Mouse (Mus musculus): Measurements from ENCODE around the gene Senp3. TPM values are rescaled to one million over a fixed set of nuclear protein-coding genes. Genes with fewer than 3 reads are reported as not detected.

Senp3 gene
- polyA plus RNA-seq, 1 experiment from 2014 or later: 62.1 TPM

GRCm38 (mm10) chr11:69685526-69686148, 3.8 kb upstream of the Senp3 start, which contains the start of gene Tnfsf13:
TSS of gene Tnfsf13 (minus strand) at chr11:69685784.
- 68% methylated on average over 10 of the region's 10 CpGs for WGBS
- no peaks in the 10 kb centered on the region for H3K27me3 ChIP-seq (replicated peaks)
- H3K4me3 ChIP-seq (replicated peaks): no peak within 1 kb of the TSS
- H3K9ac ChIP-seq: peak within 1 kb of the TSS; percentile 32; the same call in 1 of the 2 replicates
- peaks cover 22% of the 10 kb centered on the region for H3K4me1 ChIP-seq (replicated peaks)
- H3K27ac ChIP-seq: peak within 1 kb of the TSS; percentile 51
- H3K4me2 ChIP-seq (replicated peaks): 0 out of 2 replicates have a peak within 1 kb of the TSS, but pooled peaks have one; percentile 19
- no peak for ATAC-seq
- no peaks in the 10 kb centered on the region for H3K9me3 ChIP-seq
- H3K36me3 ChIP-seq: no peaks in the 10 kb centered on the region

- H3K4me1 ChIP-seq (replicated peaks): peaks cover 29% of the 10 kb centered on the region
- 87% methylated on average over 6 of the region's 6 CpGs for WGBS
- H3K4me3 ChIP-seq (replicated peaks): no peak overlapping the region
- H3K9me3 ChIP-seq: no peaks in the 10 kb centered on the region
- ATAC-seq: no peak
- H3K27ac ChIP-seq: no peak overlapping the region
- no peaks in the 10 kb centered on the region for H3K36me3 ChIP-seq
- no peak overlapping the region; the same call in 1 of the 2 replicates for H3K9ac ChIP-seq
- no peak overlapping the region for H3K4me2 ChIP-seq (replicated peaks)
- no peaks in the 10 kb centered on the region for H3K27me3 ChIP-seq (replicated peaks)
Observed at GRCm38 (mm10) chr11:69684936-69685335, 3.1 kb upstream of the Senp3 start.

GRCm38 (mm10) chr11:69684128-69684745, 2.4 kb upstream of the Senp3 start:
- Histone ChIP-seq H3K27ac (peak overlapping the region; percentile 56; the same call in 1 of the 2 replicates), H3K9ac (no peak overlapping the region), H3K4me1 (replicated peaks) (peaks cover 29% of the 10 kb centered on the region), H3K27me3 (replicated peaks) (no peaks in the 10 kb centered on the region), H3K9me3 (no peaks in the 10 kb centered on the region), H3K4me3 (replicated peaks) (no peak overlapping the region), H3K36me3 (no peaks in the 10 kb centered on the region), H3K4me2 (replicated peaks) (no peak overlapping the region)
- WGBS: 77% methylated on average over 12 of the region's 12 CpGs
- peak; percentile 21; the same call in 1 of the 2 replicates for ATAC-seq

- Histone ChIP-seq H3K36me3 (peaks cover 3% of the 10 kb centered on the region), H3K4me2 (replicated peaks) (no peak overlapping the region), H3K27me3 (replicated peaks) (no peaks in the 10 kb centered on the region), H3K9me3 (no peaks in the 10 kb centered on the region), H3K27ac (peak overlapping the region; percentile 56; the same call in 1 of the 2 replicates), H3K4me3 (replicated peaks) (no peak overlapping the region), H3K4me1 (replicated peaks) (peaks cover 29% of the 10 kb centered on the region), H3K9ac (0 out of 2 replicates have a peak overlapping the region, but pooled peaks have one; percentile 0)
- no peak for ATAC-seq
- 76% methylated on average over 7 of the region's 7 CpGs for WGBS
Observed at GRCm38 (mm10) chr11:69683576-69683975, 1.7 kb upstream of the Senp3 start.

GRCm38 (mm10) chr11:69682840-69683533, 1.1 kb upstream of the Senp3 start:
- peaks cover 29% of the 10 kb centered on the region for H3K4me1 ChIP-seq (replicated peaks)
- peaks cover 8% of the 10 kb centered on the region for H3K36me3 ChIP-seq
- peak; percentile 35; the same call in 1 of the 2 replicates for ATAC-seq
- H3K4me2 ChIP-seq (replicated peaks): peak overlapping the region; percentile 75
- H3K9me3 ChIP-seq: no peaks in the 10 kb centered on the region
- 0 out of 2 replicates have a peak overlapping the region, but pooled peaks have one; percentile 0 for H3K9ac ChIP-seq
- H3K4me3 ChIP-seq (replicated peaks): 0 out of 2 replicates have a peak overlapping the region, but pooled peaks have one; percentile 59
- no peaks in the 10 kb centered on the region for H3K27me3 ChIP-seq (replicated peaks)
- H3K27ac ChIP-seq: peak overlapping the region; percentile 93
- 20% methylated on average over 12 of the region's 12 CpGs for WGBS

GRCm38 (mm10) chr11:69682209-69682839, 440 bp upstream of the Senp3 start:
- H3K4me1 ChIP-seq (replicated peaks): peaks cover 29% of the 10 kb centered on the region
- WGBS: 24% methylated on average over 24 of the region's 24 CpGs

GRCm38 (mm10) chr11:69680136-69680855, 1.6 kb downstream of the Senp3 start:
- Histone ChIP-seq H3K4me3 (replicated peaks) (peak overlapping the region; percentile 59; the same call in 1 of the 2 replicates), H3K27ac (no peak overlapping the region), H3K4me1 (replicated peaks) (peaks cover 12% of the 10 kb centered on the region), H3K9me3 (no peaks in the 10 kb centered on the region), H3K9ac (peak overlapping the region; percentile 84; the same call in 1 of the 2 replicates), H3K4me2 (replicated peaks) (peak overlapping the region; percentile 75), H3K36me3 (peaks cover 18% of the 10 kb centered on the region), H3K27me3 (replicated peaks) (no peaks in the 10 kb centered on the region)
- ATAC-seq: no peak
- WGBS: 91% methylated on average over 30 of the region's 30 CpGs

More at GRCm38 (mm10) chr11:69682209-69682839, 440 bp upstream of the Senp3 start:
- no peaks in the 10 kb centered on the region for H3K9me3 ChIP-seq
- peaks cover 9% of the 10 kb centered on the region for H3K36me3 ChIP-seq
- peak; percentile 16; the same call in 1 of the 2 replicates for ATAC-seq
- peak overlapping the region; percentile 75 for H3K4me2 ChIP-seq (replicated peaks)
- peak overlapping the region; percentile 84 for H3K9ac ChIP-seq
- H3K27me3 ChIP-seq (replicated peaks): no peaks in the 10 kb centered on the region
- peak overlapping the region; percentile 93 for H3K27ac ChIP-seq
- peak overlapping the region; percentile 59 for H3K4me3 ChIP-seq (replicated peaks)

GRCm38 (mm10) chr11:69679144-69679543, 2.7 kb downstream of the Senp3 start:
- H3K4me1 ChIP-seq (replicated peaks): peaks cover 11% of the 10 kb centered on the region
- no peak overlapping the region for H3K4me2 ChIP-seq (replicated peaks)
- H3K27me3 ChIP-seq (replicated peaks): no peaks in the 10 kb centered on the region
- no peak overlapping the region for H3K27ac ChIP-seq
- no peak overlapping the region for H3K9ac ChIP-seq
- no peak overlapping the region for H3K4me3 ChIP-seq (replicated peaks)
- H3K36me3 ChIP-seq: peaks cover 24% of the 10 kb centered on the region
- WGBS: 100% methylated on average over 2 of the region's 2 CpGs
- ATAC-seq: no peak
- no peaks in the 10 kb centered on the region for H3K9me3 ChIP-seq

GRCm38 (mm10) chr11:69672211-69672706, 9.6 kb downstream of the Senp3 start, which contains the start of gene Eif4a1:
TSS of gene Eif4a1 (minus strand) at chr11:69672423.
- Histone ChIP-seq H3K9me3 (no peaks in the 10 kb centered on the region), H3K4me3 (replicated peaks) (peak within 1 kb of the TSS; percentile 77), H3K9ac (peak within 1 kb of the TSS; percentile 97), H3K4me1 (replicated peaks) (peaks cover 12% of the 10 kb centered on the region), H3K27ac (peak within 1 kb of the TSS; percentile 89), H3K36me3 (peaks cover 40% of the 10 kb centered on the region), H3K27me3 (replicated peaks) (no peaks in the 10 kb centered on the region), H3K4me2 (replicated peaks) (peak within 1 kb of the TSS; percentile 56)
- WGBS: under 1% methylated on average over 36 of the region's 36 CpGs
- peak; percentile 98 for ATAC-seq

GRCm38 (mm10) chr11:69671726-69672124, 10.2 kb downstream of the Senp3 start:
- no peaks in the 10 kb centered on the region for H3K27me3 ChIP-seq (replicated peaks)
- peak overlapping the region; percentile 97 for H3K9ac ChIP-seq
- no peak overlapping the region; the same call in 1 of the 2 replicates for H3K4me2 ChIP-seq (replicated peaks)
- ATAC-seq: peak; percentile 14
- H3K27ac ChIP-seq: peak overlapping the region; percentile 89
- under 1% methylated on average over 43 of the region's 43 CpGs for WGBS
- H3K9me3 ChIP-seq: no peaks in the 10 kb centered on the region
- peak overlapping the region; percentile 77 for H3K4me3 ChIP-seq (replicated peaks)
- H3K36me3 ChIP-seq: peaks cover 41% of the 10 kb centered on the region
- peaks cover 12% of the 10 kb centered on the region for H3K4me1 ChIP-seq (replicated peaks)
